Mouse (Mus musculus) cerebellum, adult 2 months (tissue): Measurements from ENCODE around the gene Selenon. TPM values are rescaled to one million over a fixed set of nuclear protein-coding genes. Genes with fewer than 3 reads are reported as not detected.

ENCODE experiments used
- DNase-seq, 2 experiments: peaks; one replicate each; pipeline ENCODE4 v3.0.0; 2021
- H3K27ac ChIP-seq: fragments of 200-500 bp; 2 replicates; pipeline ENCODE4 v1.5.1; 2012; ENCODE audit warnings: low read length, control low read depth, inconsistent platforms; ENCODE audit not compliant: insufficient read depth
- H3K27me3 ChIP-seq: fragments of 200-500 bp; 2 replicates; pipeline ENCODE4 v1.6.1; 2012; ENCODE audit warnings: inconsistent platforms, mild to moderate bottlenecking, low read length, moderate library complexity; ENCODE audit not compliant: control insufficient read depth, insufficient read depth
- H3K4me1 ChIP-seq: fragments of 200-500 bp; 2 replicates; pipeline ENCODE4 v1.6.1; 2011; ENCODE audit warnings: low read length; ENCODE audit not compliant: control insufficient read depth, insufficient read depth
- H3K4me3 ChIP-seq: fragments of 200-500 bp; replicated peaks from 2 replicates; pipeline ENCODE3; 2011; ENCODE audit warnings: mild to moderate bottlenecking, low read depth, low read length, control low read depth; ENCODE audit not compliant: insufficient read depth
- CTCF ChIP-seq: fragments of 200-500 bp; IDR thresholded peaks from 2 replicates; pipeline ENCODE4 v1.5.1; 2011; ENCODE audit warnings: low read depth, mild to moderate bottlenecking, control low read depth, low read length, moderate library complexity, borderline replicate concordance; ENCODE audit not compliant: insufficient read depth
- POLR2A ChIP-seq: fragments of 200-500 bp; IDR thresholded peaks from 2 replicates; pipeline ENCODE4 v1.6.1; 2011; ENCODE audit warnings: low read length, control low read depth, borderline replicate concordance; ENCODE audit not compliant: insufficient read depth
- WGBS: fragments of 180-500 bp; shearing (Covaris S2); methylation state at CpG from one replicate; pipeline ENCODE4 v1.1.7; 2018; 5-methylcytosine and 5-hydroxymethylcytosine counted together
- polyA plus RNA-seq: library from polyadenylated mRNA; depleted of rRNA; stranded (reverse); fragments of >200 nt; gene quantifications from 2 replicates; pipeline ENCODE4 v1.2.3, GENCODE M21; 2012

Gene Selenon
- polyA plus RNA-seq, 1 experiment: 37.8 TPM

DNA sequence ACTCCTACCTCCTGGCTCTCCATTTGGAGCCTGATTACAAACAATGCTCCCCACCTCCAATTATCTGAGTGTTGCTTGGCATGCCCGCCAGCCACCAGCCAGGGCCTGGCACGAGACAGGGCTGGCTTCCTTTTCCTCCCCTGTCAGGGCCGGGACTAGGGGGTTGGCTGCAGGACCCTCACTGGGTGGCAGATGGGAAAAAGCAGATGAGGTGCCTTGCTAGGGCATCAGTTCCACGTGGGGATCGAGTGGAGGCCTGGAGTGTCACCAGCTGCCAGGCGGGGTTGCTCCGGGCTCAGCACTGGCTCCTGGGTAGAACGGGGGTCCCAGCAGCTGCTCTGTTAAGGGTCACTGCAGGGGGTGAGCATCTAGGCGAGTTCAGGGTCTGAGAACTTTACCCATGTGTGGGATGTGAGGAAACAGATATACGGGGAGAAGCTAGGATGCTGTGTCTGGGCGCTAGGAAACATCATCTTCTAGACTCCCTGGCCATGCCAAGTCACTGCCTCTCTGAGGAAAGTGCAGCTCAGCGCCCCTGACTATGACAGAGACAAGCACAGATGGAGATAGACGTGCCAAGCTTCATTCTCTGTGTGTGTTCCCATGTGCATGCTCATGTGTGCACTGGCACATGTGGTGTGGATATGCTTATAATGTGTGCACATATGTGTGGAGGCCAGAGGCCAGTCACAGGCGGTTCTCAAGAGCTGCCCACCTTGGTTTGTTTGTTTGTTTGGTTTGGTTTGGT, 18.9 kb upstream of the Selenon start:
- TF ChIP-seq CTCF (no peak), POLR2A (no peak)
- no peak for DNase-seq
- H3K4me1 ChIP-seq: peaks cover 41% of the 10 kb centered on the region
- no peak overlapping the region for H3K4me3 ChIP-seq
- WGBS: 24% methylated on average over 14 of the region's 14 CpGs
- no peaks in the 10 kb centered on the region for H3K27me3 ChIP-seq
- H3K27ac ChIP-seq: peak overlapping the region; percentile 29

DNA sequence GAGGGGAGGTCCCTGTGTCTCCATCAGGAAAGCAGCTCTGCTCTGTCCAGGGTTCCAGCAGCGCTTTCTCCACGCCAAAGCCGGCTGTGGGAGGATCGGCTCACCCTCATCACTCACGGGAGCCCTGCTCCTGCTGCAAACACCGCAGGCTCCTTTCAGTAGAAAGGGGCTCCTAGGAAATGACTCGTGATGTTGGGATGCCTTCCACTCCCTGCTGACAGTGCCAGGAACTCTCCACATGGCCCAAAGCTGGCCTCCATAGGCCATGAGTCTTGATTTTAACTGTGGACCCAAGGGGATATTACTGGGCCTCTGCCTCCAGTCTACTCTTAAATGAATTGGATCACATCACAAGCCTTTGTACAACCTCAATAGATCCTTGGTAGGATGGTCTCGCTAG, 17.9 kb upstream of the Selenon start:
- Histone ChIP-seq H3K27ac (no peak overlapping the region; the same call in 1 of the 2 replicates), H3K4me3 (no peak overlapping the region), H3K4me1 (peaks cover 36% of the 10 kb centered on the region), H3K27me3 (no peaks in the 10 kb centered on the region)
- DNase-seq: no peak
- TF ChIP-seq CTCF (no peak), POLR2A (no peak)
- 78% methylated on average over 8 of the region's 8 CpGs for WGBS

DNA sequence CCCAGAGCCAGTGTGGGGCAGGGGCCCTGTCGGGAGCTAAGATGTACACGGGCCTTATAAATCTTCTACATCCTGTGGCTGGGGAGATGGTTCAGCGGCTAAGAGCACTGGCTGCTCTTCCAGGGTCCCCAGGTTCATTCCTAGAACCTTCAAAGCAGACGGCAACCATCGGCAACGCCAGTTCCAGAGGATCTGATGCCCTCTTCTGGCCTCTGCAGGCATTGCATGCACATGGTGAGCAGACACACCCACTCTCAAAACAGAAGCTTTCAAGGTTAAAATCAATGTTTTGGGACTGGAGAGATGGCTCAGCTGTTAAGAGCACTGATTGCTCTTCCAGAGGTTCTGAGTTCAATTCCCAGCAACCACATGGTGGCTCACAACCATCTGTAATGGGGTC, 17.2 kb upstream of the Selenon start:
- TF ChIP-seq POLR2A (no peak), CTCF (peak; percentile 53)
- WGBS: 72% methylated on average over 6 of the region's 6 CpGs
- DNase-seq: no peak
- Histone ChIP-seq H3K27ac (no peak overlapping the region), H3K4me1 (peaks cover 42% of the 10 kb centered on the region), H3K4me3 (no peak overlapping the region), H3K27me3 (no peaks in the 10 kb centered on the region)

GRCm38 (mm10) chr4:134567377-134568226, 15.6 kb upstream of the Selenon start:
- peak; percentile 62 to 66 for DNase-seq
- Histone ChIP-seq H3K4me1 (peaks cover 54% of the 10 kb centered on the region), H3K27me3 (no peaks in the 10 kb centered on the region), H3K27ac (peak overlapping the region; percentile 4; the same call in 1 of the 2 replicates), H3K4me3 (no peak overlapping the region)
- 25% methylated on average over 19 of the region's 19 CpGs for WGBS
- TF ChIP-seq POLR2A: no peak
- no peak for TF ChIP-seq CTCF

- no peak for TF ChIP-seq POLR2A
- no peak for TF ChIP-seq CTCF
- 33% methylated on average over 6 of the region's 6 CpGs for WGBS
- H3K27ac ChIP-seq: peak overlapping the region; percentile 2; the same call in 1 of the 2 replicates
- peaks cover 47% of the 10 kb centered on the region for H3K4me1 ChIP-seq
- no peaks in the 10 kb centered on the region for H3K27me3 ChIP-seq
- no peak overlapping the region for H3K4me3 ChIP-seq
- DNase-seq: no peak
These were observed 12.1 kb upstream of the Selenon start for GRCm38 (mm10) chr4:134564093-134564492.

GRCm38 (mm10) chr4:134563624-134564023, 11.7 kb upstream of the Selenon start:
- peak overlapping the region; percentile 2; the same call in 1 of the 2 replicates for H3K27ac ChIP-seq
- 71% methylated on average over 16 of the region's 16 CpGs for WGBS

DNA sequence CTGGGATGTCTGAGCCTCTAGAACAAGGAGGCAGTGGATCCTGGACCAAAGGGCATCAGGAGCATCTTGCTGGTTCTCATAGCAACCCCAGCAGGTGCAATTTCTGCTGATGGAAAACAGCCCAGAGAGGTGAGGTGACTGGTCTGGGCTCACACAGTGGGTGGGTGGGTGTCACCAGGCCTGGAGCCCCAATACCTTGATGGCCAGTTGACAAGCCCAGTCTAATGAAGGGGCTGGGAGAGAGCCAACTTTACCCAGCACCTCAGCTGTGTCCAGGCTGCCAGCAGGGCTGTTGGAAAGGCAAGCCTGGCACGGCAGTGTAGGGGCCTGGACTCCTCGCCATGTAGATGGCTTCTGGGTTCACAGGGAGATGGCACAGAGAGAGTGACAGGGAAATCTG, 10.0 kb upstream of the Selenon start:
- WGBS: 15% methylated on average over 2 of the region's 2 CpGs
- H3K4me1 ChIP-seq: peaks cover 29% of the 10 kb centered on the region
- peak overlapping the region; percentile 20; the same call in 1 of the 2 replicates for H3K27ac ChIP-seq
- no peaks in the 10 kb centered on the region for H3K27me3 ChIP-seq
- no peak overlapping the region for H3K4me3 ChIP-seq
- no peak for TF ChIP-seq POLR2A
- no peak for TF ChIP-seq CTCF
- DNase-seq: peak; percentile 61 to 71

More at GRCm38 (mm10) chr4:134563624-134564023, 11.7 kb upstream of the Selenon start:
- Histone ChIP-seq H3K27me3 (no peaks in the 10 kb centered on the region), H3K4me1 (peaks cover 43% of the 10 kb centered on the region), H3K4me3 (no peak overlapping the region)
- TF ChIP-seq CTCF: no peak
- no peak for DNase-seq
